Mouse (Mus musculus) heart, postnatal 0 days (tissue): ENCODE results near the gene Mecom.

Source experiments
- CTCF ChIP-seq: IDR thresholded peaks from 2 replicates; pipeline ENCODE4 v1.5.1; 2016; ENCODE audit warnings: antibody characterized with exemption, control low read depth, low read depth
- EP300 ChIP-seq: IDR thresholded peaks from 2 replicates; pipeline ENCODE4 v1.6.1; 2016; ENCODE audit warnings: antibody characterized with exemption, low read depth

DNA sequence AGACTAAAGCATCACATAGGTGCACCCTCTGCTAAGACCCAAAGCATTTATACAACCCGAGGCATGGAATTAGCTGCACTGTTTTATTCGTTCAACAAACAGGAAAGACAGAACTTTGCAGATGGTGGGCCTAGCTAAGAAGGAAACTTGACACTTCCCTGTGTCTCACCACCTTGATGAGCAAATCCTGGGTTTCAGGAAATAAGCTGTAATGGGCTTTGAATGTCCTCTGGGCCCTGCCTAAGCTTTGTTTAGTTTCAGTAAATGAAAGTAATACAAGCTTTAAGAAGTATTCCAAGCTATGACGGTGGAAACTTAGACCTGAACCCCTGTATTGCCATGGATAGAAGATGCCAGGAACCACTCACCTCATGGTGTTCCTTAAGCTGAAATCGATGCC, 383.0 kb downstream of the Mecom start:
- no peak for TF ChIP-seq CTCF
- TF ChIP-seq EP300 = no peak
